Mouse (Mus musculus): Measurements from ENCODE around the gene Naif1. TPM values are rescaled to one million over a fixed set of nuclear protein-coding genes. Genes with fewer than 3 reads are reported as not detected.

Naif1 gene
- total RNA-seq (2021) = 1 to 10 TPM; 3.4 TPM
- long read RNA-seq, full-length matches to known transcripts = 6 of 7 reads
- long read RNA-seq, partial matches to known transcripts = 0 of 7 reads
- long read RNA-seq, other reads (novel, unspliced or antisense) = 1 of 7 reads

DNA sequence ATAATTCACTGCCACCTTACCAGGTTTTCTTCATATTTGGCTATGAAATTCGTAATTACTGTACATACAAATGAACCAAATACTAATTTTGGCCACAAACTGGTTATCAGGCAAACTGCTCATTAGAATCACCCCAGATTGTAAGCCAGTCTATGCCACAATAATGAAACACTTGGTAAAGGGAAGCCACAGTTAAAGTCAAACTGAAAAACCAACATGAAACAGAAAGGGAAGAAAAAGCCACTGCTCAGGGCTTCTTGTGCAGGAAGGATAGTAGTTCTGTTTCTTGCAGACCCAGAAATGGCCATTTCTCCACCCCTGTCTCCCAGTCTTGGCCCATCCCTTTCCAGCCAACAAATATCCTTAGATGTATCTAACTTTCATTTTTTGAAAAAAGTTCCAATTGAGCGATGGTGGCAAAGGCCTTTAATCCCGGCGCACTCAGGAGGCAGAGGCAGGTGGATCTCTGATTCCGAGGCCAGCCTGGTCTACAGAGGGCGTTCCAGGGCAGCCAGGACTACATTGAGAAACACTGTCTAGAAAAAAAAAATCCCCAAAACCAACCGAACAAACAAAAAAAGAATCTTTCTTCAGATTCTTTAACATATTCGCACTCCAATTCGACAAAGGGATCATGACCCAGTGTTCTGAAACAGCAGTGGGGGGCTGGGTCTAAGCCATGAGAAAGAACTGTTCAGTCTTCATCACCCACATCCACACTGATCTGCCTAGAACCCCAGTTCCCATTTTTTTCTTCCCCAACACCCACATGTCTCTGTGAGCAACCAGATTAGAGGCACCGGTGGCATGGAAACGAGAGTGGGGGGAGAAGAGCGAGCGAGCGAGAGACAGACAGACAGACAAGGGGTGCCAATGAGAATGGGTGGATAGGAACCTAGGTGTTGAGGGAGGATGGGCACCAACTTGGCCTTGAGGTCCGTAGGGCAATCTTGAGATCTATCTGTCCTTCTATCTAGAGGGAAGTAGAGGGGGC, at the start of gene Naif1:
TSS of gene Naif1 (plus strand) at position 697 of the 994 bp plus-strand sequence.
- DNase-seq (ENCODE audit: low spot score in 2 of 2) = no peak

GRCm38 (mm10) chr2:32404663-32405062, 45.6 kb upstream of the Naif1 start:
- DNase-seq (ENCODE audit: low spot score in 2 of 2) = peak; percentile 98

DNA sequence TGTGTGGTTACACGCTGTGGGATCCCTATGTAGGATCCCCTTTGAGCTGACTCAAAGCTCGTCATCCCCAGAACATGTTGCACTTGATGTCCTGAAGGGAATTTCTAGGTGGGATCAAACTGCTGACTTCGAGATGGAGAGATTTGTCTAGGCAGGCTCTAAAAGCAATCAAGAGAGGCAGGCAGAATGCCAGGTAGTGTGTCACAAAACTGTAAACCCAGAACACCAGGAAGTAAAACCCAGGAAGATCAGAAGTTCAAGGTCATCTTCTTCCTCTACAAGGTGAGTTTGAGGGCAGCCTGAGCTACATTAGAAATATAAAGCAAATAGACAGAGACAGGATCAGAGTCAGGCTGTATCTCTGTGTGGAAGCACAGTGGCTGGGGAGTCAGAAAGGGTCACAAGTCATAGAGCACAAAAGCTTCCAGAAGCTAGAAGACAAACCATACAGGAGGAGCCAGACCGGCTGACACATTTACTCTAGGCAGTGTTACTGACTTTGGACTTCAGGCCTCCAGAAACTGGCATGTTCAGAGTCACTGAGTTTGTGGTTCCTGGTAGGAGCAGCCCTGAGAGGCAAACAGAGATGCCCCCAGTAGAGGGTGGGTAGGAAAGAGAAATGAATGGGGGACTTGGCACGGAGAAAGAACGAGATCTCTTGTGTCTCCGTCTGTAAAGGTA, 43.0 kb upstream of the Naif1 start:
- no peak for DNase-seq (ENCODE audit: low spot score in 2 of 2)

GRCm38 (mm10) chr2:32408429-32409424, 41.5 kb upstream of the Naif1 start:
- no peak for DNase-seq (ENCODE audit: low spot score in 2 of 2)

DNA sequence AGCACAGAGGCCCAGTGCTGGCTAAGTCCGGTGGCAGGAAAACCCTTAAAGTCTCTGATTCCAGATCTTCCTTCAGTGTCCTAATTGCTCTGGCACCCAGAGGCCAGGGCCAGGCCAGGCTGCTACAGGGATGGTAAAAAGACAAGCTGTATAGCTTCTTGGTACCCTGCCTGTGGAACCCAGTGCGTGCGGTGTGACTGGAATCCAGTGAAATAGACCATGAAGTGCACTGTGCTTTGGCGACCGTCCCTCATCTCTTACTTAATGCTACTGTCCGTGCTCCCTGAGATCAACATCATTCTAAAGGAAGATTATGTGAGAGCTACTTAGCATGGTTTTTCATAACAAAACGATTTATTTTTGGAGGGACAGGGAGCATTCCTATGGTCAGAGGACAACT, 38.9 kb upstream of the Naif1 start:
- no peak for DNase-seq (ENCODE audit: low spot score in 2 of 2)

- no peak for DNase-seq (ENCODE audit: low spot score in 2 of 2)
Measured at GRCm38 (mm10) chr2:32412742-32413531, 37.3 kb upstream of the Naif1 start.

GRCm38 (mm10) chr2:32413936-32414335, 36.3 kb upstream of the Naif1 start:
- no peak for DNase-seq (ENCODE audit: low spot score in 2 of 2)

GRCm38 (mm10) chr2:32415801-32416200, 34.5 kb upstream of the Naif1 start:
- DNase-seq (ENCODE audit: low spot score in 2 of 2) = no peak

GRCm38 (mm10) chr2:32416556-32416955, 33.7 kb upstream of the Naif1 start:
- no peak for DNase-seq (ENCODE audit: low spot score in 2 of 2)

GRCm38 (mm10) chr2:32417486-32417885, 32.8 kb upstream of the Naif1 start:
- DNase-seq (ENCODE audit: low spot score in 2 of 2) = no peak

DNA sequence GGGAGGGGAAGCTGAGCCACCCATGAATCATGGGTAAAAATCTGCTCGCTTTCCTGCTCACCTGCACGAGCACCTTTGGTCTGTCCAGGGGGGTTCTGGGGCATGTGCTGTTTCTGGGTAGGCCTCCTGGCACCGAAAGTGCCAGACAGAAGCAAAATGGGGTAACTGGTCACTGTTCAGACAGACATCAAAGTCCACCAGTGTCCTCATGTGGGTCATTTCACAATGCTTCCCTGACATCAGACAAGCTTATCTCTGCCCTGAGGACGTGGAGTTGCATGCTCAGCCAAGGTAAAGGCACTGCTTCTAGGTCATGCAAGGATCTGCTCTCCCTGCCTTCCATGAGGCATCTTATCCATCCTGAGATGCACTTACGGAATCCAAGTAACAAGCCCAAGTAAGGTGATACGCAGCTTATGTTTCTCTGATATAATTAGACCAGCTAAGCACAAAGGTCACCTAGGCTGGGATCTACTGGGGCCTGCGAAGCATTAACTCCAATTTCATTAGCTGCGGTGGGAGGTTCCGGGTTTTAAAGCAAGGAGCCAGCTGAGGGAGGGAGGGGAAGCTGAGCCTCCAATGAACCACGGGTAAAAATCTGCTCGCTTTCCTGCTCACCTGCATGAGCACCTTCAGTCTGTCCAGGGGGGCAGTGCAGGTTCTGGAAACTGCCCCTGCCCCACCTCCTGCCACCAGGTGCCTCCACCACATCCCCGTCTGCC, 31.7 kb upstream of the Naif1 start:
- no peak for DNase-seq (ENCODE audit: low spot score in 2 of 2)

DNA sequence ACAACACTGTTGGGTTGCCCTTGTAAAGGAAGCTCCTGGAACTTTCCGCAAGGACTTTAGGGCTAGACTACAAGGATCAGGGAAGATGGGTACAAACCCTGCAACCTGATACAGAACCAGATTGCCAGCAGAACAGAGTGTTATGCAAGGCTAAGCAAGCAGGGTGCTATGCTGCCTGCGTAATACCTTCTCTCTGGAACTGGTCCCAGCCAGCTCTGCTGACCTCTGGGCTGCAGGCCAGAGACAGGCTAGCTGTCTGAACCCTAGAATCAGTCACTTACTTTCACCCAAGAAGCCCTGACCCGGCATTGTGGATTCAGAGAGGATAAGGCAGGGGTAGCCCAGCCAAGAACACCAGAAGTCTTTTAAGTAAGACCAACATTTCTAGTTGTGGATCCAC, 30.9 kb upstream of the Naif1 start:
- no peak for DNase-seq (ENCODE audit: low spot score in 2 of 2)

- DNase-seq (ENCODE audit: low spot score in 2 of 2) = no peak
Measured at GRCm38 (mm10) chr2:32420066-32420608, 30.1 kb upstream of the Naif1 start.

DNA sequence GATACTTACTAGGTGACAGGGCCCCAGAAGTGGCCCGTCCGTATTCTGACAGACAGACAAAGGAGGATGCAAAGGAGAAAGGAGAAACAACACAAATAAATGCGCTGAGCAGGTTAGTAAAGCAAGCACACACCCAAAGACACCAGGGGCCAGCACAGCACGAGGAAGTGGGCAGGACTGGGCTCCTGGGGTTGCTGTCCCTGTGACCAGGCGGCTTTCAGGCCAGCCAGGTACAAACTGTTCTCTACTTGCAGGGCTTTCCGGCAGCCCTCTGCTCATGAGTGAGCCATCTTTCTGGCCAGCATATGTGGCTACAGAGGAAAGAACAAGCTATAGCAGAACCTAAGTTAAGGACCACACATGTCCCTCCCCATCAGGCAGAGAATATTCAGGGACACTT, 29.6 kb upstream of the Naif1 start:
- no peak for DNase-seq (ENCODE audit: low spot score in 2 of 2)

DNA sequence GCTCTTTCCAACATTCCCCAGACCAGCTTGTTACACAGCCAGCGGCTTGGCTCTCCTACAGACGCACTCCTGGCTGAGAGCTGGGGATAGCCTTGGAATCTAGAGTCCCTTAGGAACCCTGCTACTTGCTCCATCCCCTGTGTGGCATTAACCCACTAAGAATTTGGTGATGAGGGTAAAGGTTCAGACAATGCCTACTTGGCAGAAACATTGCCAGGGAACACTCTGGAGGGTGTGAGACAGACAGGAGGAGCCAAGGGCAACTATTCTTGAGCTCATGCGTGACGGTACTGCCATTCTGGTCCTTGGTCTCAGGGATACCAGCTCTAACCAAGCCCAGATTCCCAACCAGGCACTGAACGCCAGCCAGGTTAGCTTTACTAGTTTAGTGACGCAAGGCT, 28.4 kb upstream of the Naif1 start:
- no peak for DNase-seq (ENCODE audit: low spot score in 2 of 2)

GRCm38 (mm10) chr2:32423481-32424331, 26.6 kb upstream of the Naif1 start:
- no peak for DNase-seq (ENCODE audit: low spot score in 2 of 2)

GRCm38 (mm10) chr2:32424796-32425195, 25.5 kb upstream of the Naif1 start:
- DNase-seq (ENCODE audit: low spot score in 2 of 2) = no peak

DNA sequence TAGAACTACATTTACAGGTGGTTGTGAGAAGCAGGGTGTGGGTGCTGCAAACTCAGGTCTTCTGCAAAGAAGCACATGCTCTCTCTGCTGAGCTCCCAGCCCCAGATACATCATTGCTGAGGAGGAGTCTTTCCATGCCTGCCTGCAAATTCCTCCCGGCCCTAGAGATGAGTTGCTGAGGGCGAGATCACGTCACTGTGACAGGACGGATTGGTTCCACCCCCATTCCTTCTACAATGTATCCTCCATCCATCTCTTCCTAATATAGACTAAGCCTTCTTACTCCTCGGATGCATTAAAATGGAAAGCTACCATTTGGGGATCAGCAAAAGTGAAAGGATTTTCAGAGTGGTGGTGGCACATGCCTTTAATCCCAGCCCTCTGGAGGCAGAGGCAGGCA, 24.7 kb upstream of the Naif1 start:
- DNase-seq (ENCODE audit: low spot score in 2 of 2) = no peak
